Mouse (Mus musculus): ENCODE data around the gene Cep41. TPM values are rescaled to one million over a fixed set of nuclear protein-coding genes. Genes with fewer than 3 reads are reported as not detected.

Gene Cep41
- polyA plus RNA-seq, 1 experiment from 2014 or later = 43.2 TPM

DNA sequence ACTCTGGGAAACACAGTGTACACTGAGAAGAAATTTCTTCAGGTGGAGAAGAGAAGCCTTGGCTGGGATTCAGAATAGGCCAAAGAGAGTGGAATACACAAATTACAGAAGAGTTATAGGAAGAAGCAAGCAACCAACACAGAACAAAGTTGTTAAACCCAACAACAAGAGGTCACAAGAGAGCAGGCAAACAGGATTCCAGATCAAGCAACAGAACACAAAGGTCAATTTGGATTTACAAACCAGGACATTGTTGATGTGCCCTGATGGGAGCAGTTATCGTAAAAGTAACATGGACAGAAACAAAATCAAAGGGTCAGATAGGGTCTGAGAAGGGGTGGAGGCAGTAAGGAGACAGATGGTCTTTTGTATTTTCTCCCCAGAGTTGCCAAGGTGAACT, 9.0 kb downstream of the Cep41 start:
- Histone ChIP-seq H3K4me2 (ENCODE audit: low read depth, severe bottlenecking) (no peak overlapping the region), H3K27me3 (ENCODE audit: control insufficient read depth, insufficient read depth, low read length) (no peaks in the 10 kb centered on the region), H3K4me3 (ENCODE audit: low read depth, low read length) (no peak overlapping the region), H3K36me3 (ENCODE audit: control insufficient read depth, insufficient read depth, low read length) (no peaks in the 10 kb centered on the region), H3K4me1 (ENCODE audit: control insufficient read depth, insufficient read depth, low read length) (peaks cover 24% of the 10 kb centered on the region), H3K9me3 (ENCODE audit: control insufficient read depth, low read length) (no peaks in the 10 kb centered on the region), H3K27ac (replicated peaks; ENCODE audit: low read depth, low read length) (no peak overlapping the region), H3K9ac (ENCODE audit: low read length) (no peak overlapping the region)
- WGBS = 79% methylated on average over 1 of the region's 1 CpGs
- DNase-seq (ENCODE audit: low spot score) (no peak), ATAC-seq (ENCODE audit: insufficient number of reproducible peaks, low FRiP score, low TSS enrichment, low read depth) (no peak)

GRCm38 (mm10) chr6:30681935-30682900, 11.3 kb downstream of the Cep41 start:
- peak; percentile 87; the same call in 1 of the 2 replicates for ATAC-seq (ENCODE audit: insufficient number of reproducible peaks, low FRiP score, low TSS enrichment, low read depth)
- peaks cover 35% of the 10 kb centered on the region for H3K4me1 ChIP-seq (ENCODE audit: control insufficient read depth, insufficient read depth, low read length)
- no peaks in the 10 kb centered on the region for H3K36me3 ChIP-seq (ENCODE audit: control insufficient read depth, insufficient read depth, low read length)
- H3K4me2 ChIP-seq (ENCODE audit: low read depth, severe bottlenecking) = no peak overlapping the region
- no peaks in the 10 kb centered on the region for H3K9me3 ChIP-seq (ENCODE audit: control insufficient read depth, low read length)
- H3K27ac ChIP-seq (replicated peaks; ENCODE audit: low read depth, low read length) = peak overlapping the region; percentile 96
- peak overlapping the region; percentile 23 for H3K9ac ChIP-seq (ENCODE audit: low read length)
- 47% methylated on average over 13 of the region's 13 CpGs for WGBS
- H3K4me3 ChIP-seq (ENCODE audit: low read depth, low read length) = no peak overlapping the region
- DNase-seq (ENCODE audit: low spot score) = peak; percentile 76
- no peaks in the 10 kb centered on the region for H3K27me3 ChIP-seq (ENCODE audit: control insufficient read depth, insufficient read depth, low read length)

- Histone ChIP-seq H3K36me3 (ENCODE audit: control insufficient read depth, insufficient read depth, low read length) (no peaks in the 10 kb centered on the region), H3K4me1 (ENCODE audit: control insufficient read depth, insufficient read depth, low read length) (peaks cover 42% of the 10 kb centered on the region), H3K27me3 (ENCODE audit: control insufficient read depth, insufficient read depth, low read length) (no peaks in the 10 kb centered on the region), H3K4me3 (ENCODE audit: low read depth, low read length) (no peak overlapping the region), H3K27ac (replicated peaks; ENCODE audit: low read depth, low read length) (peak overlapping the region; percentile 70), H3K9me3 (ENCODE audit: control insufficient read depth, low read length) (no peaks in the 10 kb centered on the region), H3K4me2 (ENCODE audit: low read depth, severe bottlenecking) (no peak overlapping the region), H3K9ac (ENCODE audit: low read length) (peak overlapping the region; percentile 22)
- DNase-seq (ENCODE audit: low spot score) (no peak), ATAC-seq (ENCODE audit: insufficient number of reproducible peaks, low FRiP score, low TSS enrichment, low read depth) (no peak)
- WGBS = 52% methylated on average over 7 of the region's 7 CpGs
Observed at GRCm38 (mm10) chr6:30680442-30680841, 13.1 kb downstream of the Cep41 start.

DNA sequence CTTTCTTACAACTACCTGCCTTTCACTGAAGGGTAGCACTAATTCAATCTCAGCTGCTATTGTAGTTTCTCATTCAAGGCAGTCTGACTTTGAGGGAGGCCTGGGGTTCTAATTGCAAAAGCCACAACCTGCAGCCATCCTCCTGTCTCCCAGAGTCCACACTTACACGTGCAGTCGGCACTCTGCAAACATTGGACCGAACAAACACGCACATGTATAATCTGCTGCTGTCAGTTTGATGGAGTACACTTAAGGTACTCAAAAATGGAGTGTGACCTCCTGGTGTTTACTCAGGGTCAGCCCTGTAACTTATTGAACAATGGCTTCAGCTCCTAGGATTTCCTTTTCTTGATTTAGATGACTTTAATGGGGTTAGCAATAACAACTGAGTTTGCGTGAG, 14.0 kb downstream of the Cep41 start:
- DNase-seq (ENCODE audit: low spot score) (no peak), ATAC-seq (ENCODE audit: insufficient number of reproducible peaks, low FRiP score, low TSS enrichment, low read depth) (no peak)
- WGBS = 62% methylated on average over 5 of the region's 5 CpGs
- H3K36me3 ChIP-seq (ENCODE audit: control insufficient read depth, insufficient read depth, low read length) = no peaks in the 10 kb centered on the region
- H3K9me3 ChIP-seq (ENCODE audit: control insufficient read depth, low read length) = no peaks in the 10 kb centered on the region
- H3K4me1 ChIP-seq (ENCODE audit: control insufficient read depth, insufficient read depth, low read length) = peaks cover 50% of the 10 kb centered on the region
- H3K9ac ChIP-seq (ENCODE audit: low read length) = no peak overlapping the region; the same call in 1 of the 2 replicates
- H3K27ac ChIP-seq (replicated peaks; ENCODE audit: low read depth, low read length) = peak overlapping the region; percentile 43
- no peak overlapping the region for H3K4me2 ChIP-seq (ENCODE audit: low read depth, severe bottlenecking)
- no peak overlapping the region for H3K4me3 ChIP-seq (ENCODE audit: low read depth, low read length)
- H3K27me3 ChIP-seq (ENCODE audit: control insufficient read depth, insufficient read depth, low read length) = no peaks in the 10 kb centered on the region

GRCm38 (mm10) chr6:30678482-30678881, 15.1 kb downstream of the Cep41 start:
- H3K27ac ChIP-seq (replicated peaks; ENCODE audit: low read depth, low read length) = 0 out of 2 replicates have a peak overlapping the region, but pooled peaks have one; percentile 22
- WGBS = 85% methylated on average over 6 of the region's 6 CpGs
- no peaks in the 10 kb centered on the region for H3K27me3 ChIP-seq (ENCODE audit: control insufficient read depth, insufficient read depth, low read length)
- DNase-seq (ENCODE audit: low spot score) = no peak
- no peak for ATAC-seq (ENCODE audit: insufficient number of reproducible peaks, low FRiP score, low TSS enrichment, low read depth)
- no peaks in the 10 kb centered on the region for H3K36me3 ChIP-seq (ENCODE audit: control insufficient read depth, insufficient read depth, low read length)
- H3K4me3 ChIP-seq (ENCODE audit: low read depth, low read length) = no peak overlapping the region
- peaks cover 59% of the 10 kb centered on the region for H3K4me1 ChIP-seq (ENCODE audit: control insufficient read depth, insufficient read depth, low read length)
- H3K4me2 ChIP-seq (ENCODE audit: low read depth, severe bottlenecking) = no peak overlapping the region
- no peaks in the 10 kb centered on the region for H3K9me3 ChIP-seq (ENCODE audit: control insufficient read depth, low read length)
- no peak overlapping the region for H3K9ac ChIP-seq (ENCODE audit: low read length)

GRCm38 (mm10) chr6:30677591-30677990, 16.0 kb downstream of the Cep41 start:
- Histone ChIP-seq H3K27me3 (ENCODE audit: control insufficient read depth, insufficient read depth, low read length) (no peaks in the 10 kb centered on the region), H3K27ac (replicated peaks; ENCODE audit: low read depth, low read length) (peak overlapping the region; percentile 38; the same call in 1 of the 2 replicates), H3K9ac (ENCODE audit: low read length) (no peak overlapping the region), H3K36me3 (ENCODE audit: control insufficient read depth, insufficient read depth, low read length) (no peaks in the 10 kb centered on the region), H3K4me2 (ENCODE audit: low read depth, severe bottlenecking) (no peak overlapping the region), H3K4me3 (ENCODE audit: low read depth, low read length) (no peak overlapping the region), H3K9me3 (ENCODE audit: control insufficient read depth, low read length) (no peaks in the 10 kb centered on the region), H3K4me1 (ENCODE audit: control insufficient read depth, insufficient read depth, low read length) (peaks cover 59% of the 10 kb centered on the region)
- no peak for DNase-seq (ENCODE audit: low spot score)
- ATAC-seq (ENCODE audit: insufficient number of reproducible peaks, low FRiP score, low TSS enrichment, low read depth) = no peak
- 77% methylated on average over 9 of the region's 9 CpGs for WGBS

GRCm38 (mm10) chr6:30676506-30676905, 17.0 kb downstream of the Cep41 start:
- no peak overlapping the region for H3K4me2 ChIP-seq (ENCODE audit: low read depth, severe bottlenecking)
- H3K4me3 ChIP-seq (ENCODE audit: low read depth, low read length) = no peak overlapping the region
- DNase-seq (ENCODE audit: low spot score) (no peak), ATAC-seq (ENCODE audit: insufficient number of reproducible peaks, low FRiP score, low TSS enrichment, low read depth) (no peak)
- H3K4me1 ChIP-seq (ENCODE audit: control insufficient read depth, insufficient read depth, low read length) = peaks cover 53% of the 10 kb centered on the region
- no peak overlapping the region for H3K9ac ChIP-seq (ENCODE audit: low read length)
- H3K36me3 ChIP-seq (ENCODE audit: control insufficient read depth, insufficient read depth, low read length) = no peaks in the 10 kb centered on the region
- WGBS = 82% methylated on average over 6 of the region's 6 CpGs
- no peaks in the 10 kb centered on the region for H3K9me3 ChIP-seq (ENCODE audit: control insufficient read depth, low read length)
- no peaks in the 10 kb centered on the region for H3K27me3 ChIP-seq (ENCODE audit: control insufficient read depth, insufficient read depth, low read length)
- H3K27ac ChIP-seq (replicated peaks; ENCODE audit: low read depth, low read length) = 0 out of 2 replicates have a peak overlapping the region, but pooled peaks have one; percentile 99

DNA sequence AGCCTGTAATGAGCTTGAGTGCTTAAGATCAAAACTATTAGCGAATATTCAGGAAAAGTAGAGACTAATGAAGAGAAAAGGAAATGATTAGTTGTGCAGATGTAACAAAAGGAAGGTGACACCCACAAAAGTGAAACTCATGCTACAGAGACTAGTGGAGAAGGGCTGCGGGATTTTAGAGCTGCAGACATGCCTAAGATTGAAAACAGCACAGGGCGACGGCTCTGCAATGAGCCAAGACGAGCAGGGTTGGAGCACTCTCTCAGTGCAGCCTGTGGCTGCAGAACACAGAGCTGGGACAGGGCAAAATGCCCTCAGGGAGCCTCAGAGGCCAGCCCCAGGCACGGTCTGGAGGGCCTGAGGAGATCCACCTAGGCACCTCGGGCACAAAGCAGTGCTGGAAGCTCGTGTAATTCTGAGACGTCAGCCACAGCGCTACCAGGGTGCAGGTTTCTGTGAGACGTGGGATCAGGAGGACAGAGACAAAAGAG, 18.2 kb downstream of the Cep41 start:
- no peak overlapping the region for H3K4me3 ChIP-seq (ENCODE audit: low read depth, low read length)
- peak overlapping the region; percentile 71 for H3K9ac ChIP-seq (ENCODE audit: low read length)
- ATAC-seq (ENCODE audit: insufficient number of reproducible peaks, low FRiP score, low TSS enrichment, low read depth) = peak; percentile 37; the same call in 1 of the 2 replicates

More for the DNA sequence above, 18.2 kb downstream of the Cep41 start:
- WGBS = 18% methylated on average over 11 of the region's 11 CpGs
- H3K27me3 ChIP-seq (ENCODE audit: control insufficient read depth, insufficient read depth, low read length) = no peaks in the 10 kb centered on the region
- H3K36me3 ChIP-seq (ENCODE audit: control insufficient read depth, insufficient read depth, low read length) = no peaks in the 10 kb centered on the region
- peaks cover 46% of the 10 kb centered on the region for H3K4me1 ChIP-seq (ENCODE audit: control insufficient read depth, insufficient read depth, low read length)
- peak overlapping the region; percentile 99 for H3K27ac ChIP-seq (replicated peaks; ENCODE audit: low read depth, low read length)
- DNase-seq (ENCODE audit: low spot score) = peak; percentile 62
- H3K4me2 ChIP-seq (ENCODE audit: low read depth, severe bottlenecking) = peak overlapping the region; percentile 34; the same call in 1 of the 2 replicates
- H3K9me3 ChIP-seq (ENCODE audit: control insufficient read depth, low read length) = no peaks in the 10 kb centered on the region

All from limb, embryonic 11.5 days (tissue).